In genomic region chr11:82870173-82871030, GRCm38 (mm10) we compare ENCODE assay signal across 7 mouse cellular contexts. TPM values are rescaled to one million over a fixed set of nuclear protein-coding genes. Genes with fewer than 3 reads are reported as not detected.
DNase-seq lines count a peak whose midpoint lies in the region; ATAC-seq lines count a peak whose summit lies in the region.

No protein-coding gene starts in this region.

- ATAC-seq in hindbrain, embryonic 13.5 days (ENCODE audit: low FRiP score): 0 out of 2 replicates have a peak, but pooled peaks have one; percentile 13

- 6% methylated on average over 36 of the region's 36 CpGs for WGBS in hindbrain, embryonic 13.5 days

- H3K27me3 ChIP-seq in hindbrain, embryonic 13.5 days: no peaks in the 10 kb centered on the region

- H3K27ac ChIP-seq in hindbrain, embryonic 13.5 days: 0 out of 2 replicates have a peak overlapping the region, but pooled peaks have one; percentile 18

- H3K9me3 ChIP-seq in hindbrain, embryonic 13.5 days: no peaks in the 10 kb centered on the region

- DNase-seq in ZHBTc4 (ENCODE audit: low read depth, low spot score): peak; percentile 88
- DNase-seq in cerebellum, adult 9-11 months: peak; percentile 72
- peak; percentile 33 to 35 for DNase-seq in frontal cortex, postnatal 36 days (ENCODE audit: low spot score in 2 of 2)
- DNase-seq in left cerebral cortex, adult 8-10 months (ENCODE audit: low spot score in 2 of 2): peak; percentile 31 to 45
- peak; percentile 70 to 81 for DNase-seq in lung, postnatal 4 days
- DNase-seq in right cerebral cortex, adult 18-20 months: peak; percentile 37

- H3K36me3 ChIP-seq in hindbrain, embryonic 13.5 days: no peaks in the 10 kb centered on the region

- H3K4me3 ChIP-seq in hindbrain, embryonic 13.5 days: peak overlapping the region; percentile 73

- H3K4me1 ChIP-seq in hindbrain, embryonic 13.5 days (replicated peaks): peaks cover 7% of the 10 kb centered on the region

- H3K4me2 ChIP-seq in hindbrain, embryonic 13.5 days: peak overlapping the region; percentile 87

- H3K9ac ChIP-seq in hindbrain, embryonic 13.5 days: peak overlapping the region; percentile 84

RNA-seq across cellular contexts. Expression of gene Rffl, which starts 0.6 kb away (rescaled TPM):
- 4.7 and 5.6 TPM in 2 replicates for polyA plus RNA-seq in hindbrain, embryonic 13.5 days (2015; fragmentation: Nextera tagmentation; extraction: Ambion mirVana)
- total RNA-seq in left cerebral cortex, adult 8-10 months (2022): 10 to 100 TPM; 13.8 to 14.4 (median 14.3) TPM

RNA-seq across cellular contexts. Expression of gene Rad51d, which starts 20.0 kb away (rescaled TPM):
- 12.3 and 13.4 TPM in 2 replicates for polyA plus RNA-seq in hindbrain, embryonic 13.5 days (2015; fragmentation: Nextera tagmentation; extraction: Ambion mirVana)
- 10 to 100 TPM; 17.8 to 20.8 (median 20.4) TPM for total RNA-seq in left cerebral cortex, adult 8-10 months (2022)

RNA-seq across cellular contexts. Expression of gene Fndc8, which starts 21.5 kb away (rescaled TPM):
- polyA plus RNA-seq in hindbrain, embryonic 13.5 days (2015; fragmentation: Nextera tagmentation; extraction: Ambion mirVana): 0.71 and 0.80 TPM in 2 replicates
- total RNA-seq in left cerebral cortex, adult 8-10 months (2022): not detected

RNA-seq across cellular contexts. Expression of gene Nle1, which starts 37.8 kb away (rescaled TPM):
- 27.3 and 35.3 TPM in 2 replicates for polyA plus RNA-seq in hindbrain, embryonic 13.5 days (2015; fragmentation: Nextera tagmentation; extraction: Ambion mirVana)
- total RNA-seq in left cerebral cortex, adult 8-10 months (2022): 10 to 100 TPM; 28.0 to 40.9 (median 34.6) TPM

RNA-seq across cellular contexts. Expression of gene Unc45b, which starts 39.9 kb away (rescaled TPM):
- polyA plus RNA-seq in hindbrain, embryonic 13.5 days (2015; fragmentation: Nextera tagmentation; extraction: Ambion mirVana): 1.2 and 1.3 TPM in 2 replicates
- 1 to 10 TPM in 3 of 4 experiments, under 1 TPM in 1; 0.75 to 3.4 (median 1.8) TPM for total RNA-seq in left cerebral cortex, adult 8-10 months (2022)

Comparison
In these comparisons a context has a peak if more than half of its experiments do, and no peak if none do; other contexts are left out.
1. Peak in every context shown above with its lines: DNase-seq, ATAC-seq, H3K4me3 ChIP-seq and H3K27ac ChIP-seq.
2. DNase-seq: peak in every context shown above with its lines; median percentile 88 in ZHBTc4; 76 in lung, postnatal 4 days; 72 in cerebellum, adult 9-11 months; 38 in left cerebral cortex, adult 8-10 months; 37 in right cerebral cortex, adult 18-20 months; 34 in frontal cortex, postnatal 36 days.